Mouse (Mus musculus): Measurements from ENCODE around the gene Ptpn14. TPM values are rescaled to one million over a fixed set of nuclear protein-coding genes. Genes with fewer than 3 reads are reported as not detected.

Ptpn14 gene
- polyA plus RNA-seq, 1 experiment = 13.6 TPM

GRCm38 (mm10) chr1:189746520-189746919 is 18.5 kb downstream of the Ptpn14 start:
- Histone ChIP-seq H3K4me2 (ENCODE audit: low read depth) (no peak overlapping the region), H3K79me2 (ENCODE audit: control insufficient read depth, insufficient read depth) (peaks cover 71% of the 10 kb centered on the region), H3ac (ENCODE audit: control insufficient read depth, insufficient read length) (no peak overlapping the region), H3K36me3 (ENCODE audit: control insufficient read depth, insufficient read depth) (no peaks in the 10 kb centered on the region), H3K27me3 (ENCODE audit: control insufficient read depth, insufficient read depth, insufficient read length) (no peaks in the 10 kb centered on the region), H3K4me3 (no peak overlapping the region)
- TF ChIP-seq MYOD1 (IDR thresholded peaks at IDR 0.05; ENCODE audit: control insufficient read depth in 1 of 3, insufficient read length in 2 of 3, low read depth in 2 of 3) (no peak), SRF (IDR thresholded peaks at IDR 0.05; ENCODE audit: control insufficient read depth, insufficient read length, low read depth) (no peak), TCF3 (IDR thresholded peaks at IDR 0.05; ENCODE audit: insufficient read length, low read depth) (no peak), TCF12 (IDR thresholded peaks at IDR 0.05; ENCODE audit: insufficient read depth, poor library complexity, severe bottlenecking) (no peak), REST (IDR thresholded peaks at IDR 0.05; ENCODE audit: insufficient read depth, insufficient read length) (no peak), CEBPB (IDR thresholded peaks at IDR 0.05; ENCODE audit: insufficient read depth, poor library complexity, severe bottlenecking) (no peak)

- Histone ChIP-seq H3K4me2 (ENCODE audit: low read depth) (no peak overlapping the region), H3ac (ENCODE audit: control insufficient read depth, insufficient read length) (no peak overlapping the region), H3K79me2 (ENCODE audit: control insufficient read depth, insufficient read depth) (peaks cover 50% of the 10 kb centered on the region), H3K27me3 (ENCODE audit: control insufficient read depth, insufficient read depth, insufficient read length) (no peaks in the 10 kb centered on the region), H3K36me3 (ENCODE audit: control insufficient read depth, insufficient read depth) (no peaks in the 10 kb centered on the region), H3K4me3 (no peak overlapping the region)
- TF ChIP-seq USF1 (IDR thresholded peaks at IDR 0.05; ENCODE audit: low read depth) (no peak), TCF3 (IDR thresholded peaks at IDR 0.05; ENCODE audit: insufficient read length, low read depth) (no peak), MAX (IDR thresholded peaks at IDR 0.05; ENCODE audit: low read depth) (no peak)
Observed at GRCm38 (mm10) chr1:189749789-189750188, 21.7 kb downstream of the Ptpn14 start.

GRCm38 (mm10) chr1:189750233-189750632 is 22.2 kb downstream of the Ptpn14 start:
- peaks cover 49% of the 10 kb centered on the region for H3K79me2 ChIP-seq (ENCODE audit: control insufficient read depth, insufficient read depth)
- no peaks in the 10 kb centered on the region for H3K27me3 ChIP-seq (ENCODE audit: control insufficient read depth, insufficient read depth, insufficient read length)
- no peak overlapping the region for H3K4me3 ChIP-seq
- no peak overlapping the region for H3K4me2 ChIP-seq (ENCODE audit: low read depth)
- TF ChIP-seq MAX (IDR thresholded peaks at IDR 0.05; ENCODE audit: low read depth) = no peak
- TF ChIP-seq MYOD1 (IDR thresholded peaks at IDR 0.05; ENCODE audit: control insufficient read depth in 1 of 3, insufficient read length in 2 of 3, low read depth in 2 of 3) = no peak
- TF ChIP-seq MYOG (IDR thresholded peaks at IDR 0.05; ENCODE audit: control insufficient read depth in 1 of 3, insufficient read depth in 1 of 3, insufficient read length in 2 of 3, low read depth in 2 of 3) = no peak
- TF ChIP-seq E2F4 (IDR thresholded peaks at IDR 0.05; ENCODE audit: insufficient read depth) = no peak
- TF ChIP-seq REST (IDR thresholded peaks at IDR 0.05; ENCODE audit: insufficient read depth, insufficient read length) = no peak
- TF ChIP-seq CEBPB (IDR thresholded peaks at IDR 0.05; ENCODE audit: insufficient read depth, poor library complexity, severe bottlenecking) = no peak
- TF ChIP-seq USF1 (IDR thresholded peaks at IDR 0.05; ENCODE audit: low read depth) = no peak
- no peak overlapping the region for H3ac ChIP-seq (ENCODE audit: control insufficient read depth, insufficient read length)
- no peaks in the 10 kb centered on the region for H3K36me3 ChIP-seq (ENCODE audit: control insufficient read depth, insufficient read depth)

- TF ChIP-seq TCF12 (IDR thresholded peaks at IDR 0.05; ENCODE audit: insufficient read depth, poor library complexity, severe bottlenecking) (no peak), POLR2A (IDR thresholded peaks at IDR 0.05; ENCODE audit: insufficient read length, low read depth) (no peak), MAX (IDR thresholded peaks at IDR 0.05; ENCODE audit: low read depth) (no peak), MYOG (IDR thresholded peaks at IDR 0.05; ENCODE audit: control insufficient read depth in 1 of 3, insufficient read depth in 1 of 3, insufficient read length in 2 of 3, low read depth in 2 of 3) (no peak), POLR2AphosphoS2 (IDR thresholded peaks at IDR 0.05; ENCODE audit: insufficient read length, low read depth) (no peak), MYOD1 (IDR thresholded peaks at IDR 0.05; ENCODE audit: control insufficient read depth in 1 of 3, insufficient read length in 2 of 3, low read depth in 2 of 3) (no peak), CEBPB (IDR thresholded peaks at IDR 0.05; ENCODE audit: insufficient read depth, poor library complexity, severe bottlenecking) (no peak), E2F4 (IDR thresholded peaks at IDR 0.05; ENCODE audit: insufficient read depth) (no peak), REST (IDR thresholded peaks at IDR 0.05; ENCODE audit: insufficient read depth, insufficient read length) (no peak), USF1 (IDR thresholded peaks at IDR 0.05; ENCODE audit: low read depth) (no peak)
- Histone ChIP-seq H3K79me2 (ENCODE audit: control insufficient read depth, insufficient read depth) (peaks cover 45% of the 10 kb centered on the region), H3ac (ENCODE audit: control insufficient read depth, insufficient read length) (no peak overlapping the region)
Observed at GRCm38 (mm10) chr1:189752245-189752644, 24.2 kb downstream of the Ptpn14 start.

GRCm38 (mm10) chr1:189755072-189755471 is 27.0 kb downstream of the Ptpn14 start:
- no peak overlapping the region for H3K4me3 ChIP-seq
- H3K27me3 ChIP-seq (ENCODE audit: control insufficient read depth, insufficient read depth, insufficient read length) = no peaks in the 10 kb centered on the region
- H3K36me3 ChIP-seq (ENCODE audit: control insufficient read depth, insufficient read depth) = no peaks in the 10 kb centered on the region
- peaks cover 23% of the 10 kb centered on the region for H3K79me2 ChIP-seq (ENCODE audit: control insufficient read depth, insufficient read depth)
- TF ChIP-seq POLR2AphosphoS2 (IDR thresholded peaks at IDR 0.05; ENCODE audit: insufficient read length, low read depth) (no peak), REST (IDR thresholded peaks at IDR 0.05; ENCODE audit: insufficient read depth, insufficient read length) (no peak), USF1 (IDR thresholded peaks at IDR 0.05; ENCODE audit: low read depth) (no peak), E2F4 (IDR thresholded peaks at IDR 0.05; ENCODE audit: insufficient read depth) (no peak), CEBPB (IDR thresholded peaks at IDR 0.05; ENCODE audit: insufficient read depth, poor library complexity, severe bottlenecking) (no peak), POLR2A (IDR thresholded peaks at IDR 0.05; ENCODE audit: insufficient read length, low read depth) (no peak), TCF12 (IDR thresholded peaks at IDR 0.05; ENCODE audit: insufficient read depth, poor library complexity, severe bottlenecking) (no peak), MYOG (IDR thresholded peaks at IDR 0.05; ENCODE audit: control insufficient read depth in 1 of 3, insufficient read depth in 1 of 3, insufficient read length in 2 of 3, low read depth in 2 of 3) (no peak), TCF3 (IDR thresholded peaks at IDR 0.05; ENCODE audit: insufficient read length, low read depth) (no peak), SRF (IDR thresholded peaks at IDR 0.05; ENCODE audit: control insufficient read depth, insufficient read length, low read depth) (no peak), MYOD1 (IDR thresholded peaks at IDR 0.05; ENCODE audit: control insufficient read depth in 1 of 3, insufficient read length in 2 of 3, low read depth in 2 of 3) (no peak), MAX (IDR thresholded peaks at IDR 0.05; ENCODE audit: low read depth) (no peak)
- H3ac ChIP-seq (ENCODE audit: control insufficient read depth, insufficient read length) = no peak overlapping the region
- H3K4me2 ChIP-seq (ENCODE audit: low read depth) = no peak overlapping the region

More at GRCm38 (mm10) chr1:189752245-189752644, 24.2 kb downstream of the Ptpn14 start:
- no peak overlapping the region for H3K4me3 ChIP-seq
- no peaks in the 10 kb centered on the region for H3K36me3 ChIP-seq (ENCODE audit: control insufficient read depth, insufficient read depth)
- H3K4me2 ChIP-seq (ENCODE audit: low read depth) = no peak overlapping the region
- no peaks in the 10 kb centered on the region for H3K27me3 ChIP-seq (ENCODE audit: control insufficient read depth, insufficient read depth, insufficient read length)

All from myocyte (in vitro differentiated cells).